Mouse (Mus musculus) 3134 (cell line): ENCODE results near the gene Plscr3.
A peak's percentile ranks its signal among the peaks of the same experiment; 100 is the strongest.

Source experiments
- DNase-seq: peaks from one replicate; pipeline ENCODE4 v3.0.0-alpha.2; 2011; ENCODE audit warnings: low spot score; ENCODE audit not compliant: insufficient read length; ENCODE audit errors: extremely low read depth

The Plscr3 gene

GRCm38 (mm10) chr11:69846198-69846680 lies at the start of gene Plscr3:
Gene Plscr3 (plus strand): TSS chr11:69846376.
- DNase-seq, result peak; percentile 92

- peak; percentile 76 for DNase-seq
Observed at GRCm38 (mm10) chr11:69797924-69798323, 48.3 kb upstream of the Plscr3 start.

GRCm38 (mm10) chr11:69799394-69800137 lies 46.6 kb upstream of the Plscr3 start:
- no peak for DNase-seq

GRCm38 (mm10) chr11:69800138-69800391 lies 46.1 kb upstream of the Plscr3 start:
- no peak for DNase-seq

GRCm38 (mm10) chr11:69800392-69801197 lies 45.6 kb upstream of the Plscr3 start:
- DNase-seq, result no peak

GRCm38 (mm10) chr11:69801379-69801977 lies 44.7 kb upstream of the Plscr3 start, which contains the start of gene Fgf11:
Gene Fgf11 (minus strand): TSS chr11:69801857.
- DNase-seq, result no peak

- no peak for DNase-seq
Observed at GRCm38 (mm10) chr11:69802648-69803105, 43.5 kb upstream of the Plscr3 start.

- no peak for DNase-seq
Observed at GRCm38 (mm10) chr11:69803328-69803727, 42.8 kb upstream of the Plscr3 start.

- peak; percentile 74 for DNase-seq
Observed at GRCm38 (mm10) chr11:69803786-69804651, 42.2 kb upstream of the Plscr3 start.

- DNase-seq, result no peak
Observed at GRCm38 (mm10) chr11:69804652-69804940, 41.6 kb upstream of the Plscr3 start.

- no peak for DNase-seq
Observed at GRCm38 (mm10) chr11:69804972-69805909, 40.9 kb upstream of the Plscr3 start, which contains the start of gene Tmem102. Gene Tmem102 (minus strand): TSS chr11:69805624.

- no peak for DNase-seq
Observed at GRCm38 (mm10) chr11:69806378-69806777, 39.8 kb upstream of the Plscr3 start.

- no peak for DNase-seq
Observed at GRCm38 (mm10) chr11:69807641-69808040, 38.5 kb upstream of the Plscr3 start.

- DNase-seq, result no peak
Observed at GRCm38 (mm10) chr11:69810280-69810679, 35.9 kb upstream of the Plscr3 start.

- no peak for DNase-seq
Observed at GRCm38 (mm10) chr11:69815155-69815554, 31.0 kb upstream of the Plscr3 start, which contains the start of gene Gm39566. Gene Gm39566 (minus strand): TSS chr11:69815298.

- DNase-seq, result no peak
Observed at GRCm38 (mm10) chr11:69816520-69816919, 29.7 kb upstream of the Plscr3 start.

- DNase-seq, result no peak
Observed at GRCm38 (mm10) chr11:69818365-69818764, 27.8 kb upstream of the Plscr3 start, which contains the start of gene Spem2. Gene Spem2 (minus strand): TSS chr11:69818465.

- peak; percentile 48 for DNase-seq
Observed at GRCm38 (mm10) chr11:69818871-69819270, 27.3 kb upstream of the Plscr3 start.

- no peak for DNase-seq
Observed at GRCm38 (mm10) chr11:69822080-69822479, 24.1 kb upstream of the Plscr3 start, which contains the start of gene Spem1. Gene Spem1 (minus strand): TSS chr11:69822180.
